Mouse (Mus musculus): ENCODE data around the gene Adam6a.
"Not testable (repeated sequence)": the region's sequence is repeated elsewhere in the genome, so short reads cannot be mapped to it uniquely, and the experiment has no call there.

The Adam6a gene

DNA sequence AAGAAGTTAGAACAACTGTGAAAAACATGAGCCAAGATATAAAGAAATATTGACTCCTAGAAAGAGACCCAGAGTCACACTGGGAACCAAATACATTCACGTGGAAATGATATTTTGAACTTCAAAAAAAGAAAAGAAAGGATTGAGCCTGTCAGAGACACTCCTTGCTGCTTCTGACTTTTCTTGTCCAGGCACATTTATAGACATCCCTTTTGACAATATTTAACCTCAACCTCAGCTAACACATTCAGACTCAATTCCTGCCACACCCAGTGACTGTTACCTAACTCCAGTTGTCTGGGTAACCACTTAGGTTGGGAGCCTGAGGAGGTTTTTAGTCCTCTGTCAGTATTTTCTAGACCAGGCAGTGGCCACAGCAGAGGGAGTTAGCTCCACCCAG lies at the start of gene Adam6a:
Adam6a (plus strand) TSS at position 301 of the 400 bp plus-strand sequence.
- not testable (repeated sequence) for DNase-seq

DNA sequence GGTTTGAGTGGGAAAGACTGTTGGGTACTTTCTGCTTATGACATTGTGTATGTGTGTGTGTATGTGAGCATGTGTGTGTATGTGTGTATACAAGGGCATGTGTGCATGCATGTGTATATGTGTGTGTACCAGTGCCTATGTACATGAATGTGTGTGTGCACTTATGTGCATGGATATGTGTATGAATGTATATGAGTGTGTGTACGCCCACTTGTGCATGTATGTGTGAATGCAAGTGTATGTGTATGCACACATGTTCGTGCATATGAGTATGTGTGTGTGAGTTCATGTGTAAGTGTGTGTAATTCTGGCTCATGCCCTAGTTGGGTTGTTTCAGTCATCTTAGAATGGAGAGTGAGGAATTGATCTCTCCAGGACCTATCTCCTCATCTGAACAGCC lies 17.8 kb upstream of the Adam6a start:
- DNase-seq, result no peak

DNA sequence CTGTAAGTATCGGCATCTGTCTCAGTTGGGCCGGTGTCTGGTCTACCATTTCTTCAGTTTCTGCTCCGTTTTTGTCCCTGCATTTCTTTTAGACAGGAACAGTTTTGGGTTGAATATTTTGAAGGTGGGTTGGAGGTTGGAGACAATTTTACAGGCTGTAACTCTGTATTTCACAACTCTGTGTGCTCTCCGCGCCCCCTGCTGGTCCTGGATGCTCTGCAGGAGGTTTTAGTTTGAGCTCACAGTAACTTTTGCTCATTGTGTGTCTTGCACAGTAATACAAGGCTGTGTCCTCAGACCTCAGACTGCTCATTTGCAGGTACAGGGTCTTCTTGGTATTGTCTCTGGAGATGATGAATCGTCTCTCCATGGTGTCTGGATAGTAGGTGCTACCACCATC lies 34.5 kb downstream of the Adam6a start:
- DNase-seq, result peak; percentile 11

DNA sequence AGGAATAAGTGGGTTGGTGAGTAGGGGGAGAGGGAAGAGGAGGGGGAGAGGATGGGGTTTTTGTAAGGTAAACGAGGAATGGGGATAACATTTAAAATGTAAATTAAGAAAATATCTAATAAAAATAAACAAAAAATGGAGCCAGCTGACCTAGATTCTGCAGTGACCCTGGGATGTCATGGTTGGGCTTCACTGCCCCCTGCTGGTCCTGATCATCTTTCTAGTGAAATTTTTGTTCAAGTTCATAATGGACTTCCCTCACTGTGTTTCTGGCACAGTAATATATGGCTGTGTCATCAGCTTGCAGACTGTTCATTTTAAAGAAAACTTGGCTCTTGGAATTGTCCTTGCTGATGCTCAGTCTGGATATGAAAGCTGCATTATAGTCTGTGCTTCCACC lies 44.3 kb downstream of the Adam6a start:
- DNase-seq, result no peak
